Mouse (Mus musculus) embryonic fibroblast, embryonic 13.5 days (primary cell): ENCODE measurements at regions not wholly inside any gene's neighbourhood (a gene's known extent, or its start where the extent isn't known, plus 50 kb on each side); places are given as distances from the start of the nearest gene placed in this dataset.

ENCODE experiments used
- CTCF ChIP-seq: IDR thresholded peaks from 2 replicates; pipeline ENCODE4 v1.5.1; 2011; ENCODE audit warnings: mild to moderate bottlenecking, control low read depth, low read length, moderate library complexity, borderline replicate concordance; ENCODE audit not compliant: insufficient read depth
- POLR2A ChIP-seq: IDR thresholded peaks from 2 replicates; pipeline ENCODE4 v1.6.1; 2011; ENCODE audit warnings: low read depth, mild to moderate bottlenecking, control low read depth, low read length, moderate library complexity

DNA sequence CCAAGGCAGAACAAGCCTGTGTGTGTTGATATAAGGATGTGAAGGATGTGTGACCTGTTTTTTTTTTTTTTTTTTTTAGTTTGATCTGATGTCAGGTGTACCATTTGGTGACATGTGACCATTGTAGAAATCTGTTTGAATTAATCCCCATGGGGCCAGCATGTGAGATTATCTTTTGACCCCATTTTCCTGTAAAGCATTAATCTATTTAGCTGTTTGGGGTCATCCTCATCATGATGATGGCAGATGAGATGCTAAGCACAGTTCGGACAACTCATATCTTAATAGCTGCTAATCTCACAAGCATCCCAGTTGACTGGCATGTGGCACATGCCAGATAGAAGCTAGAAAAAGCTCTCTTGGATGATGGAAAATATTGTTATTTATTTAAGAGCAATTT is 434.0 kb upstream of the Adgrl2 start:
- no peak for TF ChIP-seq CTCF
- TF ChIP-seq POLR2A: no peak
